Mouse (Mus musculus): ENCODE measurements at regions not wholly inside any gene's neighbourhood (a gene's known extent, or its start where the extent isn't known, plus 50 kb on each side); places are given as distances from the start of the nearest gene placed in this dataset.
A peak's percentile ranks its signal among the peaks of the same experiment; 100 is the strongest.

- Histone ChIP-seq H3K4me3 (ENCODE audit: low read depth, low read length) (no peak overlapping the region), H3K27ac (replicated peaks; ENCODE audit: low read depth, low read length) (no peak overlapping the region), H3K9me3 (ENCODE audit: control insufficient read depth, low read length) (no peaks in the 10 kb centered on the region), H3K36me3 (ENCODE audit: control insufficient read depth, insufficient read depth, low read length) (no peaks in the 10 kb centered on the region), H3K27me3 (replicated peaks; ENCODE audit: control insufficient read depth, insufficient read depth, low read length) (no peaks in the 10 kb centered on the region), H3K9ac (ENCODE audit: low read depth, low read length) (no peak overlapping the region), H3K4me1 (ENCODE audit: control insufficient read depth, insufficient read depth, low read length) (no peaks in the 10 kb centered on the region), H3K4me2 (ENCODE audit: low read depth, low read length) (no peak overlapping the region)
- DNase-seq (ENCODE audit: low spot score) (no peak), ATAC-seq (ENCODE audit: low read depth) (no peak)
- WGBS = 79% methylated on average over 4 of the region's 4 CpGs
These were observed 306.2 kb upstream of the Sox11 start for GRCm38 (mm10) chr12:27648602-27649001.

- Histone ChIP-seq H3K9me3 (ENCODE audit: control insufficient read depth, low read length) (no peaks in the 10 kb centered on the region), H3K36me3 (ENCODE audit: control insufficient read depth, insufficient read depth, low read length) (no peaks in the 10 kb centered on the region), H3K4me2 (ENCODE audit: low read depth, low read length) (no peak overlapping the region), H3K4me1 (ENCODE audit: control insufficient read depth, insufficient read depth, low read length) (no peaks in the 10 kb centered on the region), H3K27me3 (replicated peaks; ENCODE audit: control insufficient read depth, insufficient read depth, low read length) (no peaks in the 10 kb centered on the region), H3K9ac (ENCODE audit: low read depth, low read length) (no peak overlapping the region), H3K27ac (replicated peaks; ENCODE audit: low read depth, low read length) (no peak overlapping the region), H3K4me3 (ENCODE audit: low read depth, low read length) (no peak overlapping the region)
- DNase-seq (ENCODE audit: low spot score) (peak; percentile 66), ATAC-seq (ENCODE audit: low read depth) (peak; percentile 71)
- 55% methylated on average over 11 of the region's 11 CpGs for WGBS
These were observed 304.3 kb upstream of the Sox11 start for GRCm38 (mm10) chr12:27646497-27647307.

GRCm38 (mm10) chr12:27619616-27620015, 277.2 kb upstream of the Sox11 start:
- WGBS = 62% methylated on average over 5 of the region's 5 CpGs

GRCm38 (mm10) chr12:27604061-27604679, 261.8 kb upstream of the Sox11 start:
- WGBS = 38% methylated on average over 1 of the region's 1 CpGs
- Histone ChIP-seq H3K4me1 (ENCODE audit: control insufficient read depth, insufficient read depth, low read length) (peaks cover 13% of the 10 kb centered on the region; the same call in 1 of the 2 replicates), H3K9me3 (ENCODE audit: control insufficient read depth, low read length) (no peaks in the 10 kb centered on the region), H3K27ac (replicated peaks; ENCODE audit: low read depth, low read length) (0 out of 2 replicates have a peak overlapping the region, but pooled peaks have one; percentile 15), H3K4me2 (ENCODE audit: low read depth, low read length) (no peak overlapping the region), H3K9ac (ENCODE audit: low read depth, low read length) (no peak overlapping the region), H3K27me3 (replicated peaks; ENCODE audit: control insufficient read depth, insufficient read depth, low read length) (no peaks in the 10 kb centered on the region), H3K36me3 (ENCODE audit: control insufficient read depth, insufficient read depth, low read length) (no peaks in the 10 kb centered on the region), H3K4me3 (ENCODE audit: low read depth, low read length) (no peak overlapping the region)
- ATAC-seq (ENCODE audit: low read depth) (peak; percentile 88), DNase-seq (ENCODE audit: low spot score) (peak; percentile 93)

More at GRCm38 (mm10) chr12:27619616-27620015, 277.2 kb upstream of the Sox11 start:
- no peak overlapping the region for H3K4me2 ChIP-seq (ENCODE audit: low read depth, low read length)
- DNase-seq (ENCODE audit: low spot score) = peak; percentile 20
- no peaks in the 10 kb centered on the region for H3K36me3 ChIP-seq (ENCODE audit: control insufficient read depth, insufficient read depth, low read length)
- no peaks in the 10 kb centered on the region for H3K4me1 ChIP-seq (ENCODE audit: control insufficient read depth, insufficient read depth, low read length)
- H3K27ac ChIP-seq (replicated peaks; ENCODE audit: low read depth, low read length) = no peak overlapping the region
- no peak overlapping the region for H3K9ac ChIP-seq (ENCODE audit: low read depth, low read length)
- peak; percentile 18; the same call in 1 of the 2 replicates for ATAC-seq (ENCODE audit: low read depth)
- no peak overlapping the region for H3K4me3 ChIP-seq (ENCODE audit: low read depth, low read length)
- no peaks in the 10 kb centered on the region for H3K27me3 ChIP-seq (replicated peaks; ENCODE audit: control insufficient read depth, insufficient read depth, low read length)
- H3K9me3 ChIP-seq (ENCODE audit: control insufficient read depth, low read length) = no peaks in the 10 kb centered on the region

- ATAC-seq (ENCODE audit: low read depth) (0 out of 2 replicates have a peak, but pooled peaks have one; percentile 37), DNase-seq (ENCODE audit: low spot score) (peak; percentile 59)
- Histone ChIP-seq H3K4me1 (ENCODE audit: control insufficient read depth, insufficient read depth, low read length) (peaks cover 8% of the 10 kb centered on the region; the same call in 1 of the 2 replicates), H3K36me3 (ENCODE audit: control insufficient read depth, insufficient read depth, low read length) (no peaks in the 10 kb centered on the region), H3K9me3 (ENCODE audit: control insufficient read depth, low read length) (no peaks in the 10 kb centered on the region), H3K4me3 (ENCODE audit: low read depth, low read length) (no peak overlapping the region), H3K27ac (replicated peaks; ENCODE audit: low read depth, low read length) (no peak overlapping the region), H3K4me2 (ENCODE audit: low read depth, low read length) (no peak overlapping the region), H3K9ac (ENCODE audit: low read depth, low read length) (no peak overlapping the region), H3K27me3 (replicated peaks; ENCODE audit: control insufficient read depth, insufficient read depth, low read length) (no peaks in the 10 kb centered on the region)
- 28% methylated on average over 8 of the region's 8 CpGs for WGBS
These were observed 256.8 kb upstream of the Sox11 start for GRCm38 (mm10) chr12:27599149-27599548.

GRCm38 (mm10) chr12:27597878-27598277, 255.5 kb upstream of the Sox11 start:
- H3K4me2 ChIP-seq (ENCODE audit: low read depth, low read length) = no peak overlapping the region
- H3K27me3 ChIP-seq (replicated peaks; ENCODE audit: control insufficient read depth, insufficient read depth, low read length) = no peaks in the 10 kb centered on the region
- H3K4me3 ChIP-seq (ENCODE audit: low read depth, low read length) = no peak overlapping the region
- H3K9me3 ChIP-seq (ENCODE audit: control insufficient read depth, low read length) = no peaks in the 10 kb centered on the region
- H3K36me3 ChIP-seq (ENCODE audit: control insufficient read depth, insufficient read depth, low read length) = no peaks in the 10 kb centered on the region
- H3K4me1 ChIP-seq (ENCODE audit: control insufficient read depth, insufficient read depth, low read length) = peaks cover 4% of the 10 kb centered on the region; the same call in 1 of the 2 replicates
- no peak overlapping the region for H3K9ac ChIP-seq (ENCODE audit: low read depth, low read length)
- DNase-seq (ENCODE audit: low spot score) = peak; percentile 47
- no peak overlapping the region for H3K27ac ChIP-seq (replicated peaks; ENCODE audit: low read depth, low read length)
- 36% methylated on average over 7 of the region's 7 CpGs for WGBS
- no peak for ATAC-seq (ENCODE audit: low read depth)

- H3K27me3 ChIP-seq (replicated peaks; ENCODE audit: control insufficient read depth, insufficient read depth, low read length) = no peaks in the 10 kb centered on the region
- DNase-seq (ENCODE audit: low spot score) (no peak), ATAC-seq (ENCODE audit: low read depth) (no peak)
- no peaks in the 10 kb centered on the region for H3K36me3 ChIP-seq (ENCODE audit: control insufficient read depth, insufficient read depth, low read length)
- WGBS = 51% methylated on average over 3 of the region's 3 CpGs
- H3K9ac ChIP-seq (ENCODE audit: low read depth, low read length) = no peak overlapping the region
- no peaks in the 10 kb centered on the region for H3K9me3 ChIP-seq (ENCODE audit: control insufficient read depth, low read length)
- H3K4me1 ChIP-seq (ENCODE audit: control insufficient read depth, insufficient read depth, low read length) = peaks cover 4% of the 10 kb centered on the region; the same call in 1 of the 2 replicates
- no peak overlapping the region for H3K4me3 ChIP-seq (ENCODE audit: low read depth, low read length)
- H3K4me2 ChIP-seq (ENCODE audit: low read depth, low read length) = no peak overlapping the region
- H3K27ac ChIP-seq (replicated peaks; ENCODE audit: low read depth, low read length) = no peak overlapping the region
These were observed 254.9 kb upstream of the Sox11 start for GRCm38 (mm10) chr12:27597322-27597721.

GRCm38 (mm10) chr12:27595576-27595975, 253.2 kb upstream of the Sox11 start:
- H3K4me2 ChIP-seq (ENCODE audit: low read depth, low read length) = no peak overlapping the region
- no peak for ATAC-seq (ENCODE audit: low read depth)
- H3K27ac ChIP-seq (replicated peaks; ENCODE audit: low read depth, low read length) = no peak overlapping the region
- H3K36me3 ChIP-seq (ENCODE audit: control insufficient read depth, insufficient read depth, low read length) = no peaks in the 10 kb centered on the region
- H3K4me3 ChIP-seq (ENCODE audit: low read depth, low read length) = no peak overlapping the region
- no peaks in the 10 kb centered on the region for H3K27me3 ChIP-seq (replicated peaks; ENCODE audit: control insufficient read depth, insufficient read depth, low read length)
- whole genome bisulfite sequencing = 70% methylated on average over 2 of the region's 2 CpGs
- no peaks in the 10 kb centered on the region for H3K9me3 ChIP-seq (ENCODE audit: control insufficient read depth, low read length)
- H3K4me1 ChIP-seq (ENCODE audit: control insufficient read depth, insufficient read depth, low read length) = peaks cover 4% of the 10 kb centered on the region; the same call in 1 of the 2 replicates
- H3K9ac ChIP-seq (ENCODE audit: low read depth, low read length) = no peak overlapping the region
- DNase-seq (ENCODE audit: low spot score) = no peak
